Mouse (Mus musculus) MEL (cell line): ENCODE data around the gene Fndc5. TPM values are rescaled to one million over a fixed set of nuclear protein-coding genes. Genes with fewer than 3 reads are reported as not detected.
A peak's percentile ranks its signal among the peaks of the same experiment; 100 is the strongest.

Source experiments
- DNase-seq: peaks from one replicate; pipeline ENCODE4 v3.0.0; 2011; ENCODE audit warnings: low read depth, low spot score
- H3K27ac ChIP-seq: 2 replicates; pipeline ENCODE4 v1.5.1; 2012; ENCODE audit warnings: low read depth, mild to moderate bottlenecking, control low read depth, low read length, moderate library complexity; ENCODE audit not compliant: control insufficient read depth
- H3K27me3 ChIP-seq, 2 experiments: fragments of 150-350 bp in 1 of 2; sonication (generic) in 1 of 2; 2 replicates each; pipeline ENCODE4 v1.6.1; 2012; ENCODE audit warnings: low read length in 2 of 2, mild to moderate bottlenecking in 2 of 2, improper control_type of control experiment in 1 of 2, moderate library complexity in 1 of 2; ENCODE audit not compliant: insufficient read depth in 2 of 2, control insufficient read depth in 1 of 2
- H3K36me3 ChIP-seq, 2 experiments: 2 replicates each; pipeline ENCODE4 v1.6.1; 2012 to 2014; ENCODE audit warnings: low read length in 2 of 2, improper control_type of control experiment in 1 of 2, inconsistent platforms in 1 of 2, mild to moderate bottlenecking in 1 of 2; ENCODE audit not compliant: insufficient read depth in 2 of 2, control insufficient read depth in 1 of 2
- H3K4me1 ChIP-seq, 2 experiments: fragments of 150-350 bp in 1 of 2; sonication (generic) in 1 of 2; 2 replicates each; pipeline ENCODE4 v1.6.1; 2012; ENCODE audit warnings: low read length in 2 of 2, improper control_type of control experiment in 1 of 2, mild to moderate bottlenecking in 1 of 2; ENCODE audit not compliant: insufficient read depth in 2 of 2, control insufficient read depth in 1 of 2
- H3K4me3 ChIP-seq, 2 experiments: fragments of 150-350 bp in 1 of 2; sonication (generic) in 1 of 2; 2 replicates each; pipeline ENCODE4 v1.5.1; 2012; ENCODE audit warnings: low read depth in 2 of 2, low read length in 2 of 2, mild to moderate bottlenecking in 2 of 2, moderate library complexity in 2 of 2, control low read depth in 1 of 2, improper control_type of control experiment in 1 of 2; ENCODE audit not compliant: control insufficient read depth in 1 of 2, insufficient read depth in 1 of 2
- H3K79me2 ChIP-seq: 2 replicates; pipeline ENCODE4 v1.6.1; 2012; ENCODE audit warnings: mild to moderate bottlenecking, low read length, moderate library complexity; ENCODE audit not compliant: control insufficient read depth, poor library complexity, insufficient read depth
- H3K9ac ChIP-seq: 2 replicates; pipeline ENCODE4 v1.6.1; 2012; ENCODE audit warnings: low read depth, mild to moderate bottlenecking, control low read depth, low read length, moderate library complexity; ENCODE audit not compliant: control insufficient read depth, poor library complexity, severe bottlenecking
- H3K9me3 ChIP-seq: fragments of 150-350 bp; sonication (generic); replicated peaks from 2 replicates; pipeline ENCODE4 v1.6.1; 2012; ENCODE audit warnings: mild to moderate bottlenecking, low read length, improper control_type of control experiment, moderate library complexity; ENCODE audit not compliant: insufficient read depth
- CHD2 ChIP-seq: IDR thresholded peaks from 2 replicates; pipeline ENCODE4 v1.6.1; 2011; ENCODE audit warnings: low read length, improper control_type of control experiment
- CTCF ChIP-seq, 3 experiments: IDR thresholded peaks in 2 of 3; conservative IDR thresholded peaks in 1 of 3; 2 replicates each; pipeline ENCODE4 v1.5.1; 2011 to 2012; ENCODE audit warnings: low read length in 3 of 3, low read depth in 2 of 3, mild to moderate bottlenecking in 2 of 3, improper control_type of control experiment in 1 of 3, inconsistent platforms in 1 of 3, mixed read lengths in 1 of 3, moderate library complexity in 1 of 3; ENCODE audit not compliant: control insufficient read depth in 1 of 3, insufficient read depth in 1 of 3, poor library complexity in 1 of 3, severe bottlenecking in 1 of 3
- E2F4 ChIP-seq: IDR thresholded peaks from 2 replicates; pipeline ENCODE4 v1.6.1; 2011; ENCODE audit warnings: low read depth, low read length, improper control_type of control experiment, borderline replicate concordance
- ELF1 ChIP-seq: IDR thresholded peaks from 2 replicates; pipeline ENCODE4 v1.6.1; 2014; ENCODE audit warnings: low read depth, mild to moderate bottlenecking, inconsistent platforms, low read length, improper control_type of control experiment, moderate library complexity
- EP300 ChIP-seq, 2 experiments: IDR thresholded peaks; 2 replicates each; pipeline ENCODE4 v1.6.1; 2011; ENCODE audit warnings: improper control_type of control experiment in 2 of 2, low read length in 2 of 2, low read depth in 1 of 2, mild to moderate bottlenecking in 1 of 2
- GABPA ChIP-seq: IDR thresholded peaks from 2 replicates; pipeline ENCODE4 v1.6.1; 2012; ENCODE audit warnings: low read depth, mild to moderate bottlenecking, inconsistent platforms, low read length, improper control_type of control experiment, moderate library complexity
- JUND ChIP-seq: IDR thresholded peaks from 2 replicates; pipeline ENCODE4 v1.6.1; 2011; ENCODE audit warnings: low read depth, mild to moderate bottlenecking, improper control_type of control experiment, low read length
- KAT2A ChIP-seq: conservative IDR thresholded peaks from 2 replicates; pipeline ENCODE4 v1.6.1; 2012; ENCODE audit warnings: low read depth, low read length, improper control_type of control experiment, inconsistent platforms
- MAFK ChIP-seq: IDR thresholded peaks from 2 replicates; pipeline ENCODE4 v1.6.1; 2011; ENCODE audit warnings: low read depth, mild to moderate bottlenecking, low read length, improper control_type of control experiment, borderline replicate concordance
- MYB ChIP-seq: IDR thresholded peaks from 2 replicates; pipeline ENCODE4 v1.6.1; 2011; ENCODE audit warnings: mild to moderate bottlenecking, low read depth, low read length, improper control_type of control experiment
- POLR2A ChIP-seq, 2 experiments: IDR thresholded peaks; 2 replicates each; pipeline ENCODE4 v1.6.1; 2011 to 2012; ENCODE audit warnings: low read length in 2 of 2, mild to moderate bottlenecking in 2 of 2, control low read depth in 1 of 2, improper control_type of control experiment in 1 of 2, low read depth in 1 of 2, moderate library complexity in 1 of 2; ENCODE audit not compliant: control insufficient read depth in 1 of 2, insufficient read depth in 1 of 2, poor library complexity in 1 of 2
- POLR2AphosphoS2 ChIP-seq: IDR thresholded peaks from 2 replicates; pipeline ENCODE4 v1.6.1; 2011; ENCODE audit warnings: low read length, improper control_type of control experiment
- RAD21 ChIP-seq: IDR thresholded peaks from 2 replicates; pipeline ENCODE4 v1.6.1; 2011; ENCODE audit warnings: mild to moderate bottlenecking, low read depth, low read length, improper control_type of control experiment
- RCOR1 ChIP-seq: IDR thresholded peaks from 2 replicates; pipeline ENCODE4 v1.6.1; 2012; ENCODE audit warnings: low read depth, mild to moderate bottlenecking, inconsistent platforms, low read length, improper control_type of control experiment
- SMC3 ChIP-seq: IDR thresholded peaks from 2 replicates; pipeline ENCODE4 v1.6.1; 2011; ENCODE audit warnings: low read depth, low read length, improper control_type of control experiment
- TAL1 ChIP-seq: IDR thresholded peaks from 2 replicates; pipeline ENCODE4 v1.6.1; 2012; ENCODE audit warnings: mild to moderate bottlenecking, inconsistent platforms, low read length, moderate library complexity, mixed read lengths
- TBP ChIP-seq: IDR thresholded peaks from 2 replicates; pipeline ENCODE4 v1.8.0; 2011; ENCODE audit warnings: low read depth, low read length, improper control_type of control experiment
- TCF12 ChIP-seq: IDR thresholded peaks from 2 replicates; pipeline ENCODE4 v1.6.1; 2014; ENCODE audit warnings: low read depth, mild to moderate bottlenecking, inconsistent platforms, low read length, improper control_type of control experiment, moderate library complexity
- USF1 ChIP-seq: IDR thresholded peaks from 2 replicates; pipeline ENCODE4 v1.6.1; 2014; ENCODE audit warnings: low read depth, mild to moderate bottlenecking, inconsistent platforms, low read length, improper control_type of control experiment, moderate library complexity
- USF2 ChIP-seq, 2 experiments: IDR thresholded peaks; 2 replicates each; pipeline ENCODE4 v1.6.1; 2011 to 2012; ENCODE audit warnings: improper control_type of control experiment in 2 of 2, low read length in 2 of 2, borderline replicate concordance in 1 of 2, inconsistent platforms in 1 of 2, low read depth in 1 of 2, mild to moderate bottlenecking in 1 of 2; ENCODE audit not compliant: insufficient read depth in 1 of 2
- ZC3H11A ChIP-seq: IDR thresholded peaks from 2 replicates; pipeline ENCODE4 v1.6.1; 2012; ENCODE audit warnings: low read depth, mild to moderate bottlenecking, inconsistent platforms, low read length, improper control_type of control experiment
- polyA plus RNA-seq, 2 experiments: library from polyadenylated mRNA; stranded (reverse) in 1 of 2; unstranded in 1 of 2; fragments of >175 nt in 1 of 2; fragments of >200 nt in 1 of 2; gene quantifications; 2 replicates each; pipeline versions ENCODE4 v1.2.1 to v1.2.4; 2012; ENCODE audit warnings: low replicate concordance in 2 of 2, low read depth in 1 of 2; ENCODE audit not compliant: insufficient read length in 2 of 2, insufficient read depth in 1 of 2, missing spikeins in 1 of 2
- total RNA-seq: library from RNA; depleted of rRNA; stranded (reverse); fragments of 300-350 nt; gene quantifications from 2 replicates; pipeline ENCODE4 v1.2.3, GENCODE M21; 2012

Gene Fndc5
- total and polyA plus RNA-seq, 3 experiments: 15.8 to 123 (median 35.9) TPM

DNA sequence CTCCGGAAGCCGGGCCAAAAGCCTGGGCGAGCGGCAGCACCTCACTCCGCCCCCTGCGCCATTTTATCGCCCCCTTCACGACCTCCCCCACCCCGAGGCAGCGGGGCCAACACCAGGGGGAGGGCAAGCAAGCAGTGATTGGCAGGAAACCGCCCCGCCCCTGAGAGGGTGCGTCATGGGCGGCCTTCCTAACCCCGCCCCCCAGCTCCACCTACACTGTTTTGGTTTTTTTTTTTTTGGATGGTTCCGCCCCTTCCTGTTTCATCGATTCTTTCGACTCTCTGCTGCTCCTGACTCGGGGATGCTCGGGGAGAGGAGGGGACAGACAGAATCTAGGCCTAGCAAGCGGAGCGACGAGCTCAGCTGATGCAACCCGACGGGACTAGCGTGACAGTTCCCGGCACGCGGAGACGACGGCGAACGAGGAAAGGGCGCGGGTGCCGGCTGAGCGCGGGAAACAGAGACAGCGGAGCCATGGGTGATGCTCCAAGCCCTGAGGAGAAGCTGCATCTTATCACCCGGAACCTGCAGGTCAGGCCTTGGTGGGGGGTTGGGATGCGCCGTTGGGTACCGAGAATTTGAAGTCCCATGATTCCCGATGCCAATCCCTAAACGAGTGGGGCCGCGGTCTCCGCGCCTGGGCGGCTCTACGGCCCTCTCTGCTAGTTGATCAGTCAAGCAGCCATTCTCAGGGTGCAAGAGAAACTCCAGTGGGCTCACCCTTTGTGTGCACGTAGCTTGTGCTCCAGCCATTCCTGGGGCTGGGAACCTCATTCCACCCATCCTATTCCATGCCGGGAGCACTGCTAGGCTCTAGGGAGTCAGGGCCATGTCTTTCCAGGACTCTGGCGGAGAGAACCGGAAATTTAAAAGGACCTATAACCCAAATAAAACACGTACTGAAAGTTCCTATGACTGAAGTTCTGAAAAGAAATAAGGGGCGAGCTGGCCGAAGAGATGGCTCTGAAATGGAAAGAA lies 53.0 kb downstream of the Fndc5 start, which contains the start of the genes S100pbp and Yars (continued):
- TF ChIP-seq USF2 (IDR thresholded peaks at IDR 0.05; ENCODE audit: borderline replicate concordance in 1 of 2, insufficient read depth in 1 of 2, low read depth in 1 of 2, low read length in 2 of 2) (no peak), MYB (no peak), E2F4 (peak; percentile 94), ZC3H11A (no peak), SMC3 (peak; percentile 7; the same call in 1 of the 2 replicates), RCOR1 (peak; percentile 46; the same call in 1 of the 2 replicates)
- TF ChIP-seq, all 39 proteins: peak for 27

DNA sequence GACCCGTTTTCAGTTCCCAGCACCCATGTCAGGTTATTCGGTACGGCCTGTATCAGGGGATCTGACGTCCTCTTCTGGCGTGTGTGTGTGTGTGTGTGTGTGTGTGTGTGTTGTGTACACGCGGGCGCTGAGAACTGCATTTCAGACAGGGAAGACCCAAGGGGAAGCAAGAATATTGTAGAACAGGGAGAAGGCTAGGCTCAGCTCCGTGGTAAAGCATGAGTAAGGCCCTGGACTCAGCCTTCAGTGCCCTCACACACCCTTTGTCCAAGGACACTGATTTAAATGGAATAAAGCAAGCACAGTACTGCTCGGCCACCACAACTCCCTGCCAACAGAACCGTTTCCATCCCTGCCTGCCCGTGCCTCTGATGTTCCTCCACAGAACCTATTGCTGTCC lies 53.7 kb downstream of the Fndc5 start:
- DNase-seq: peak; percentile 67

DNA sequence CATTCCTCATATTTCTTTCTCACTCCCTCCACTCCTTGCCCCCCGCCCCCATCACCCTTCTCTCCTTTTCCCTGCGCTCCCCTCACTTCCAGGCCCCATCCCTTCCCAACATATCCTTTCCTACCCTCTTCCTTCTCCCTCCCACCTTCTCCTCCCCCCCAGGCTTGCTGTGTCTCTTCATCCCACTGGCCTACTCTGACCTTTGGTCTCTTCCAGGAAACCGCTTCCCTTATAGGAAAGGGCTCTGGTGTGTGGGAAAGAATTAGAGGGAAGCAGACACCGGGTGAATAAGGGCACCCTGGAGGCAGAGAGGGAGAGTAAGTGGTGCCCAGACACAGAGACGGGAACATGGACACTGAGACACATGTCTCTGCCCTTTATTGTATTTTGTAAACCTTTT lies 54.9 kb downstream of the Fndc5 start:
- no peak overlapping the region for H3K4me3 ChIP-seq
- H3K36me3 ChIP-seq: peaks cover 26 to 28% of the 10 kb centered on the region in 2 experiments
- H3K27ac ChIP-seq: no peak overlapping the region
- H3K4me1 ChIP-seq: peaks cover 6 to 16% of the 10 kb centered on the region in 2 experiments
- TF ChIP-seq EP300 (IDR thresholded peaks at IDR 0.05; ENCODE audit: low read depth in 1 of 2, low read length in 2 of 2): no peak
- no peak for TF ChIP-seq KAT2A
- TF ChIP-seq TCF12: no peak
- no peak for TF ChIP-seq GABPA
- no peak for TF ChIP-seq CTCF (IDR thresholded peaks at IDR 0.05 in 2 of 3, conservative IDR thresholded peaks at IDR 0.05 in 1 of 3; ENCODE audit: control insufficient read depth in 1 of 3, insufficient read depth in 1 of 3, low read depth in 2 of 3, low read length in 3 of 3, poor library complexity in 1 of 3, severe bottlenecking in 1 of 3)
- no peak for TF ChIP-seq RAD21
- no peak for TF ChIP-seq MAFK
- TF ChIP-seq TBP: no peak
- no peak for TF ChIP-seq USF1
- no peak for TF ChIP-seq ZC3H11A
- TF ChIP-seq E2F4: no peak
- no peak for TF ChIP-seq CHD2
- no peak for TF ChIP-seq POLR2AphosphoS2
- TF ChIP-seq POLR2A (IDR thresholded peaks at IDR 0.05; ENCODE audit: control insufficient read depth in 1 of 2, insufficient read depth in 1 of 2, low read depth in 1 of 2, low read length in 2 of 2, poor library complexity in 1 of 2): no peak
- TF ChIP-seq MYB: no peak
- no peak for TF ChIP-seq TAL1
- no peaks in the 10 kb centered on the region for H3K9me3 ChIP-seq
- no peaks in the 10 kb centered on the region for H3K27me3 ChIP-seq
- H3K79me2 ChIP-seq: peaks cover 58% of the 10 kb centered on the region
- H3K9ac ChIP-seq: no peak overlapping the region; the same call in 1 of the 2 replicates
- no peak for DNase-seq

More for the DNA sequence above, 53.7 kb downstream of the Fndc5 start:
- Histone ChIP-seq H3K27me3 (no peaks in the 10 kb centered on the region), H3K79me2 (peaks cover 56% of the 10 kb centered on the region), H3K4me3 (peak overlapping the region; percentile 62 to 88), H3K36me3 (peaks cover 23 to 26% of the 10 kb centered on the region in 2 experiments), H3K9me3 (no peaks in the 10 kb centered on the region), H3K9ac (peak overlapping the region; percentile 94), H3K27ac (peak overlapping the region; percentile 89), H3K4me1 (peaks cover 6 to 16% of the 10 kb centered on the region in 2 experiments)
- TF ChIP-seq JUND (no peak), ELF1 (no peak), POLR2A (IDR thresholded peaks at IDR 0.05; ENCODE audit: control insufficient read depth in 1 of 2, insufficient read depth in 1 of 2, low read depth in 1 of 2, low read length in 2 of 2, poor library complexity in 1 of 2) (0 out of 4 replicates have a peak, but pooled peaks of 1 of the 2 experiments have one; percentile 38), RCOR1 (no peak), RAD21 (no peak), KAT2A (no peak)
